Mouse (Mus musculus) limb, embryonic 10.5 days (tissue): Measurements from ENCODE around the gene Dgat2. TPM values are rescaled to one million over a fixed set of nuclear protein-coding genes. Genes with fewer than 3 reads are reported as not detected.

Experiments used
- DNase-seq: peaks from one replicate; pipeline ENCODE4 v3.0.0-alpha.2; 2017; ENCODE audit warnings: low spot score
- H3K27ac ChIP-seq: fragments of 300-500 bp; sonication (generic); 2 replicates; pipeline ENCODE4 v1.5.1; 2016; ENCODE audit warnings: mild to moderate bottlenecking
- H3K27me3 ChIP-seq: fragments of 300-500 bp; sonication (generic); 2 replicates; pipeline ENCODE4 v1.6.1; 2016; ENCODE audit warnings: low read depth, mild to moderate bottlenecking; ENCODE audit not compliant: poor library complexity, severe bottlenecking
- H3K36me3 ChIP-seq: fragments of 300-500 bp; sonication (generic); 2 replicates; pipeline ENCODE4 v1.6.1; 2016; ENCODE audit warnings: mild to moderate bottlenecking, moderate library complexity
- H3K4me1 ChIP-seq: fragments of 300-500 bp; sonication (generic); 2 replicates; pipeline ENCODE4 v1.6.1; 2016
- H3K4me3 ChIP-seq: fragments of 300-500 bp; sonication (generic); 2 replicates; pipeline ENCODE4 v1.5.1; 2016; ENCODE audit warnings: mild to moderate bottlenecking, moderate library complexity
- H3K9me3 ChIP-seq: fragments of 300-500 bp; sonication (generic); replicated peaks from 2 replicates; pipeline ENCODE4 v1.6.1; 2016; ENCODE audit warnings: mild to moderate bottlenecking
- WGBS: fragments of 180-500 bp; shearing (Covaris S2); methylation state at CpG from one replicate; pipeline ENCODE4 v1.1.7; 2016; 5-methylcytosine and 5-hydroxymethylcytosine counted together
- polyA plus RNA-seq: library from polyadenylated mRNA; unstranded; fragments of >200 nt; fragmentation: Nextera tagmentation; extraction: Ambion mirVana; gene quantifications from 2 replicates; pipeline ENCODE4 v1.2.1, GENCODE M21; 2016

Gene Dgat2
- polyA plus RNA-seq, 1 experiment from 2014 or later: 14.2 TPM

GRCm38 (mm10) chr7:99155311-99156289, 26.9 kb downstream of the Dgat2 start:
- Histone ChIP-seq H3K4me3 (peak overlapping the region; percentile 37), H3K9me3 (no peaks in the 10 kb centered on the region), H3K27ac (peak overlapping the region; percentile 80), H3K27me3 (no peaks in the 10 kb centered on the region), H3K36me3 (no peaks in the 10 kb centered on the region), H3K4me1 (peaks cover 28% of the 10 kb centered on the region)
- WGBS: 22% methylated on average over 17 of the region's 17 CpGs
- DNase-seq: peak; percentile 82

- no peak overlapping the region for H3K4me3 ChIP-seq
- no peaks in the 10 kb centered on the region for H3K27me3 ChIP-seq
- 0 out of 2 replicates have a peak overlapping the region, but pooled peaks have one; percentile 12 for H3K27ac ChIP-seq
- H3K4me1 ChIP-seq: peaks cover 26% of the 10 kb centered on the region
- peak; percentile 69 for DNase-seq
- no peaks in the 10 kb centered on the region for H3K9me3 ChIP-seq
- H3K36me3 ChIP-seq: no peaks in the 10 kb centered on the region
- WGBS: 62% methylated on average over 8 of the region's 8 CpGs
Observed at GRCm38 (mm10) chr7:99154648-99155151, 27.8 kb downstream of the Dgat2 start.

- peaks cover 26% of the 10 kb centered on the region for H3K4me1 ChIP-seq
- WGBS: 91% methylated on average over 11 of the region's 11 CpGs
- no peak for DNase-seq
- H3K4me3 ChIP-seq: no peak overlapping the region
- no peaks in the 10 kb centered on the region for H3K36me3 ChIP-seq
- H3K27me3 ChIP-seq: no peaks in the 10 kb centered on the region
- peak overlapping the region; percentile 19; the same call in 1 of the 2 replicates for H3K27ac ChIP-seq
- H3K9me3 ChIP-seq: no peaks in the 10 kb centered on the region
Observed at GRCm38 (mm10) chr7:99153686-99154202, 28.8 kb downstream of the Dgat2 start.

- Histone ChIP-seq H3K27me3 (no peaks in the 10 kb centered on the region), H3K27ac (no peak overlapping the region), H3K4me1 (peaks cover 26% of the 10 kb centered on the region), H3K4me3 (no peak overlapping the region), H3K9me3 (no peaks in the 10 kb centered on the region), H3K36me3 (no peaks in the 10 kb centered on the region)
- peak; percentile 25 for DNase-seq
- 87% methylated on average over 8 of the region's 8 CpGs for WGBS
Observed at GRCm38 (mm10) chr7:99152756-99153155, 29.8 kb downstream of the Dgat2 start.

- Histone ChIP-seq H3K4me1 (peaks cover 28% of the 10 kb centered on the region), H3K27ac (no peak overlapping the region), H3K4me3 (no peak overlapping the region), H3K27me3 (no peaks in the 10 kb centered on the region), H3K9me3 (no peaks in the 10 kb centered on the region), H3K36me3 (no peaks in the 10 kb centered on the region)
- 2% methylated on average over 7 of the region's 7 CpGs for WGBS
- DNase-seq: peak; percentile 97
Observed at GRCm38 (mm10) chr7:99151342-99151741, 31.2 kb downstream of the Dgat2 start.

GRCm38 (mm10) chr7:99149017-99149416, 33.5 kb downstream of the Dgat2 start:
- no peaks in the 10 kb centered on the region for H3K27me3 ChIP-seq
- peaks cover 24% of the 10 kb centered on the region for H3K4me1 ChIP-seq
- 80% methylated on average over 1 of the region's 1 CpGs for WGBS
- H3K4me3 ChIP-seq: no peak overlapping the region
- no peaks in the 10 kb centered on the region for H3K9me3 ChIP-seq
- H3K27ac ChIP-seq: no peak overlapping the region
- DNase-seq: no peak
- no peaks in the 10 kb centered on the region for H3K36me3 ChIP-seq

GRCm38 (mm10) chr7:99147494-99147893, 35.0 kb downstream of the Dgat2 start:
- Histone ChIP-seq H3K36me3 (no peaks in the 10 kb centered on the region), H3K27ac (no peak overlapping the region; the same call in 1 of the 2 replicates), H3K4me3 (no peak overlapping the region), H3K4me1 (peaks cover 20% of the 10 kb centered on the region), H3K27me3 (no peaks in the 10 kb centered on the region), H3K9me3 (no peaks in the 10 kb centered on the region)
- 84% methylated on average over 7 of the region's 7 CpGs for WGBS
- DNase-seq: peak; percentile 26

GRCm38 (mm10) chr7:99146906-99147305, 35.6 kb downstream of the Dgat2 start:
- H3K9me3 ChIP-seq: no peaks in the 10 kb centered on the region
- WGBS: 76% methylated on average over 7 of the region's 7 CpGs
- no peak overlapping the region for H3K4me3 ChIP-seq
- H3K36me3 ChIP-seq: no peaks in the 10 kb centered on the region
- H3K27ac ChIP-seq: no peak overlapping the region; the same call in 1 of the 2 replicates
- no peaks in the 10 kb centered on the region for H3K27me3 ChIP-seq
- peaks cover 26% of the 10 kb centered on the region for H3K4me1 ChIP-seq
- peak; percentile 23 for DNase-seq

- DNase-seq: peak; percentile 27
- 57% methylated on average over 7 of the region's 7 CpGs for whole genome bisulfite sequencing
Observed at GRCm38 (mm10) chr7:99146011-99146410, 36.5 kb downstream of the Dgat2 start.

GRCm38 (mm10) chr7:99144616-99145015, 37.9 kb downstream of the Dgat2 start:
- DNase-seq: no peak
- WGBS: 79% methylated on average over 11 of the region's 11 CpGs

More at GRCm38 (mm10) chr7:99146011-99146410, 36.5 kb downstream of the Dgat2 start:
- H3K4me3 ChIP-seq: no peak overlapping the region
- peaks cover 30% of the 10 kb centered on the region for H3K4me1 ChIP-seq
- H3K27me3 ChIP-seq: no peaks in the 10 kb centered on the region
- no peaks in the 10 kb centered on the region for H3K9me3 ChIP-seq
- no peak overlapping the region for H3K27ac ChIP-seq
- H3K36me3 ChIP-seq: no peaks in the 10 kb centered on the region

GRCm38 (mm10) chr7:99143244-99143643, 39.3 kb downstream of the Dgat2 start:
- no peak overlapping the region for H3K4me3 ChIP-seq
- no peak for DNase-seq
- no peaks in the 10 kb centered on the region for H3K27me3 ChIP-seq
- peaks cover 43% of the 10 kb centered on the region for H3K4me1 ChIP-seq
- no peaks in the 10 kb centered on the region for H3K36me3 ChIP-seq
- H3K27ac ChIP-seq: no peak overlapping the region
- 76% methylated on average over 3 of the region's 3 CpGs for WGBS
- H3K9me3 ChIP-seq: no peaks in the 10 kb centered on the region

More at GRCm38 (mm10) chr7:99144616-99145015, 37.9 kb downstream of the Dgat2 start:
- Histone ChIP-seq H3K4me3 (no peak overlapping the region), H3K4me1 (peaks cover 36% of the 10 kb centered on the region), H3K9me3 (no peaks in the 10 kb centered on the region), H3K27ac (no peak overlapping the region; the same call in 1 of the 2 replicates), H3K27me3 (no peaks in the 10 kb centered on the region), H3K36me3 (no peaks in the 10 kb centered on the region)

- peaks cover 38% of the 10 kb centered on the region for H3K4me1 ChIP-seq
- H3K27ac ChIP-seq: peak overlapping the region; percentile 61
- H3K36me3 ChIP-seq: no peaks in the 10 kb centered on the region
- H3K9me3 ChIP-seq: no peaks in the 10 kb centered on the region
- no peak for DNase-seq
- 32% methylated on average over 12 of the region's 12 CpGs for WGBS
- H3K4me3 ChIP-seq: peak overlapping the region; percentile 81
- no peaks in the 10 kb centered on the region for H3K27me3 ChIP-seq
Observed at GRCm38 (mm10) chr7:99141919-99142606, 40.5 kb downstream of the Dgat2 start.
